Mouse (Mus musculus): ENCODE measurements around the gene Kdm6b. TPM values are rescaled to one million over a fixed set of nuclear protein-coding genes. Genes with fewer than 3 reads are reported as not detected.
A peak's percentile ranks its signal among the peaks of the same experiment; 100 is the strongest.

Kdm6b gene
- 42.3 and 43.4 TPM in 2 replicates for polyA plus RNA-seq (2016; fragmentation: Nextera tagmentation; extraction: Ambion mirVana)

DNA sequence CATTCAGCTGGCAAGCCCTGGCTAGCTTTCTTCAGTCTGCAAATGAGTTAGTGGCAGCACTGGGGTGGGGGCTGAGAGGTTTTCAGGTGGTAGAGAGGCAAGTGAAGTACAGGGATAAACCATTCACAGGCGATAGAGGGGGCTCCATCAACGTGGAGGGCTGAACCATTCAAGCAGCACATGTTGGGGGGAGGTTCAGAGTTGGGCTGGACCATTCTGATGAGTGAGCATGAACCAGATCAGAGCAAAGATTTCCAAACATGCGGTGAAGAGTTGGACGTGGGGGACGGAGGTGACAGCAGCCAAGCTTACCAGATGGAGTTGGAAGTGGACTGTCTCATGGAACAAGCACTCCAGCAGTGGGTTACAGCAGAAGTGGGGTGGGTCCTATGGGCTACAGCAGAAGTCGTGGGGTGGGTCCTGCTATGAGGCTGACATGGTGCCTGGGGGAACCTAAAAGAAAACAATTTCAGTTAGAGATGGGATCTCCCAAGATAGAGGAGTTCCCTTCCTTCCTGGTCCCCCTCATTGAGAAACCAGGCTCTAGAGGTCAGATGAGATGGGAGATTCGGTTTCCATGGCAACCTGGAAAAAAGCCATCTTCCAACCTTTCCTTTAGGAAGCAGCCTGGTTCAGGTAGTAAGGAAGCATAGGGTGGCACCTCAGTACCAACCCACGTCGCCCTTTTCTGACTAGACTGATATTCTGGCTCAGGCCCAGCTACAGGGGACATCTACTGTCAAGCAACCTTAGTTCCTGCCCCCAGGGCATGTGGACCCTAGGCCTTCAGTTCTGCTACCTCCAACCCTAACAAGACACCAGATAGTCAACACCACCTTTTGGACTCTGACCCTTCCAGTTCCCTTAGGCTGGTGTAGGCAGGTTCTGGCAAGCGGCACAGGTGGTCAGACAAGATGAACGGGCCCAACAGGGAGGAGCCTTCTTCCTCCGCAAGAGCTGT, at the start of gene Kdm6b:
Gene Kdm6b (minus strand): TSS at position 455 of the 961 bp plus-strand sequence.
- Histone ChIP-seq H3K27me3 (no peaks in the 10 kb centered on the region), H3K36me3 (peaks cover 8% of the 10 kb centered on the region)

DNA sequence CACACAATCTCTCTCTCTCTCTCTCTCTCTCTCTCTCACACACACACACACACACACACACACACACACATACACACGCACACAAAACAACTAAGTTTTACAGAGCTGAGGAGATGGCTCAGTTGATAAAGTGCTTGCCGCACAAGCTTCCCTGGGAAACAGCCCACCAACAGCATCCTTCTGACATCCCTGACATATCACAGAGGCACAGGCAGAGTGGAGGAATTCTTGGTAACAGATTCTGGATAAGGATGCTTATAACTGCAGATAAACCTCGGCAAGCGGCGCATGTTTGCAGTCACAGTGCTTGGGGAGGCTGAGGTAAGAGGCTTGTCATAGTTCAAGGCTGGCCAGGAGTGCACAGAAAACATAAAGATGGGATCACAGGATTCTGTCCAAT, 48.1 kb upstream of the Kdm6b start:
- Histone ChIP-seq H3K4me2 (replicated peaks) (no peak overlapping the region), H3K9me3 (no peaks in the 10 kb centered on the region), H3K9ac (no peak overlapping the region), H3K27ac (no peak overlapping the region), H3K36me3 (no peaks in the 10 kb centered on the region), H3K4me1 (no peaks in the 10 kb centered on the region; the same call in 1 of the 2 replicates), H3K27me3 (no peaks in the 10 kb centered on the region), H3K4me3 (no peak overlapping the region)
- ATAC-seq (ENCODE audit: insufficient number of reproducible peaks, insufficient read depth, low FRiP score, low TSS enrichment): no peak
- WGBS: 71% methylated on average over 5 of the region's 5 CpGs

More for the DNA sequence above, at the start of gene Kdm6b:
- H3K4me2 ChIP-seq (replicated peaks): peak within 1 kb of the TSS; percentile 98
- WGBS: 32% methylated on average over 12 of the region's 12 CpGs
- H3K9me3 ChIP-seq: no peaks in the 10 kb centered on the region
- H3K27ac ChIP-seq: peak within 1 kb of the TSS; percentile 99
- H3K9ac ChIP-seq: peak within 1 kb of the TSS; percentile 98
- ATAC-seq (ENCODE audit: insufficient number of reproducible peaks, insufficient read depth, low FRiP score, low TSS enrichment): no peak
- H3K4me3 ChIP-seq: peak within 1 kb of the TSS; percentile 84
- H3K4me1 ChIP-seq: peaks cover 52% of the 10 kb centered on the region

DNA sequence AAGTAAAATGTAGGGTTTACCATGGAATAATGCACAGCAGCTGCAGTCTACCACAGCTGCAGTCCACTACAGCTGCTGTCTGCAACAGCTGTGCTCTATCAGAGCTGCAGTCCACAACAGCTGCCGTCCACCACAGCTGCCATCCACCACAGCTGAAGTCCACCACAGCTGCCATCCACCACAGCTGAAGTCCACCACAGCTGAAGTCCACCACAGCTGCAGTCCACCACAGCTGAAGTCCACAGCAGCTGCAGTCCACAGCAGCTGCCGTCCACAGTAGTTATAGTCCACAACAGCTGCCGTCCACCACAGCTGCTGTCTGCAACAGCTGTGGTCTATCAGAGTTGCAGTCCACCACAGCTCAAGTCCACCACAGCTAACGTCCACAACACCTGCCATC, 46.4 kb upstream of the Kdm6b start:
- H3K9me3 ChIP-seq: no peaks in the 10 kb centered on the region
- no peak overlapping the region for H3K4me2 ChIP-seq (replicated peaks)
- 78% methylated on average over 4 of the region's 4 CpGs for WGBS
- H3K4me3 ChIP-seq: no peak overlapping the region
- H3K9ac ChIP-seq: no peak overlapping the region
- no peaks in the 10 kb centered on the region for H3K27me3 ChIP-seq
- no peaks in the 10 kb centered on the region for H3K36me3 ChIP-seq
- no peaks in the 10 kb centered on the region; the same call in 1 of the 2 replicates for H3K4me1 ChIP-seq
- no peak for ATAC-seq (ENCODE audit: insufficient number of reproducible peaks, insufficient read depth, low FRiP score, low TSS enrichment)
- H3K27ac ChIP-seq: no peak overlapping the region; the same call in 1 of the 2 replicates

DNA sequence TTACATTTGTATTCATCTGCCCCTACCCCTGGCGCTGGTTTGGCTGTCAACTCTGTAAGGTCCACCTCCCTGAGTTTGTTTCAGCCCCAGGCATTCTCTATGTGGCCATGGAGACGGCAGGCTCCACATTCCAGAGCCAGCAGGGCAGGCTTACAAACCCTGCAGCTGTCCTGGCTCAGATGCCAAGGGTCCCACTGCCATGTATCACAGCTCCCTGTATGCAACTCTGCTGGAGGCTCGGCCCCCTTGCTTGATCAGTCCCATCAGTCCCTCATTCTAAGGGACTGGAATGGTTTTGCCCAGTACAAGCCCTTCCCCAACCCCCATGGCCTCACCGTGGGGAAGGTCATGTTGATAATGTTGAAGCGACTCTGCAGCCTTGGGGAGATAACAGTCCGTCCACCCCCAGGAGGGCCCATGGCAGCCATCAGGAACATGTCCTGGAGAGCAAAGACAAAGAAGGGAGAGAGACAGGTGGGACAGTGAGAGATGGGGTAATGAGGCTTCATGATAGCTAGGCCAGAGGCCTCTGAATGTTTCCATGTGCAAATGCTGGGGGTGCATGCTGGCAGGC, 43.6 kb upstream of the Kdm6b start:
- Histone ChIP-seq H3K27ac (0 out of 2 replicates have a peak overlapping the region, but pooled peaks have one; percentile 1), H3K4me2 (replicated peaks) (no peak overlapping the region), H3K9me3 (no peaks in the 10 kb centered on the region), H3K9ac (no peak overlapping the region), H3K4me1 (peaks cover 13% of the 10 kb centered on the region), H3K27me3 (no peaks in the 10 kb centered on the region), H3K36me3 (no peaks in the 10 kb centered on the region), H3K4me3 (no peak overlapping the region)
- 25% methylated on average over 6 of the region's 6 CpGs for WGBS
- peak; percentile 61; the same call in 1 of the 2 replicates for ATAC-seq (ENCODE audit: insufficient number of reproducible peaks, insufficient read depth, low FRiP score, low TSS enrichment)

DNA sequence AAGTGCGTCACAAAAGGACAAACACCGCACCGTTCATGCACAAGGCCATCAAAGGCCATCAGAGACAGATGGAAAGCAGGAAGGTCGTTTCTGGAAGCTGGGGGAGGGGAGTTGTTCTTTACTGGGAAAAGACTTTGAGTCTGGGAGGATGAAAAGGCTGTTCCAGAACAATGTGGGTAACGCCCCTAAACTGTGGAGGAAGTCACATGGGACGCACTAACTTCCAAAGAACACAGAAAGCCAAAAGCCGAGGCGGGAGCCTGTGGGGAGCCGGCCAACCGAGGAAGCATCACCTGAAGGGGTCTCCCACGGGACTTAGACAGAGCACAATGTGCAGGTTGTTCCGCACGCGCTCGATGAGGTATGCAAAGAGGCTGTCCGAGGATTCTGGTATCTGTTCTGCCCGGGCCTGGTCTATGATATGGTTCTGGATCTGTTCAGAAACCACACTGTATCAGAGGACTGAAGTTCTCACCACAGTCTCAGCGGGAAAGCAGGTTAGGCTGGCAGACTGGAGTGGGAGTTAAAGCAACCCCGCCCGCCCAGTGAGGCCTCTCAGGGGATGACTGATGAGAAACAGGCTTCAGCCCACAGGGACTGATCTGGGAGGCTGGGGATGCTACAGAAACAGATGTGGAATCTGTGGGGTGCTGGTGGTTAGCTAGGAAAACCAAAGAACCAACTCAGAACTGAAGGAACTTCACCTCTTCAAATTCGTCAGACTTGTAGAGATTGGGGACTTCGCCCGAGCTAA, 38.8 kb upstream of the Kdm6b start:
- Histone ChIP-seq H3K9me3 (no peaks in the 10 kb centered on the region), H3K4me2 (replicated peaks) (0 out of 2 replicates have a peak overlapping the region, but pooled peaks have one; percentile 2), H3K4me3 (no peak overlapping the region), H3K4me1 (peaks cover 14% of the 10 kb centered on the region), H3K27me3 (no peaks in the 10 kb centered on the region), H3K27ac (peak overlapping the region; percentile 76), H3K36me3 (no peaks in the 10 kb centered on the region), H3K9ac (no peak overlapping the region)
- ATAC-seq (ENCODE audit: insufficient number of reproducible peaks, insufficient read depth, low FRiP score, low TSS enrichment): no peak; the same call in 1 of the 2 replicates
- 54% methylated on average over 23 of the region's 23 CpGs for WGBS

DNA sequence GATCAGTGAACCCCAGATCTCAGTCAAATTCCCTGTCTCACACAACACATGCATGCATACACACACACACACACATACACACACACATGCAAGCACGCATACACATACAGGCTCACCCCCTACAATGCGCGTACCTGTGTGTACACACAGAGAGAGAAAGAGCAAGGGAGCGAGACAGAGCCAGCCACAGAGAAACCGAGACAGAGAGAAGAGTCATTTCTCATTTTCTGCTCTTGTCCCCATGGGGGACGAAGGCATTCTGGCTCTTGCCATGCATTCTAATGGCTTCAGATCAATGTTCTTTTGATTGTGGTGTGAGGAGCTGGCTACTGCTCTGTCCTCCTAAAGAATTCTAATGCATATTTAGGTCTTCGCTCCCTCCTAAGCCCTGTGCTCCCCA, 33.8 kb upstream of the Kdm6b start:
- WGBS: 81% methylated on average over 7 of the region's 7 CpGs
- H3K36me3 ChIP-seq: no peaks in the 10 kb centered on the region
- no peak overlapping the region for H3K4me3 ChIP-seq
- H3K9ac ChIP-seq: no peak overlapping the region
- H3K4me2 ChIP-seq (replicated peaks): no peak overlapping the region
- H3K27me3 ChIP-seq: no peaks in the 10 kb centered on the region
- peaks cover 4% of the 10 kb centered on the region; the same call in 1 of the 2 replicates for H3K4me1 ChIP-seq
- no peaks in the 10 kb centered on the region for H3K9me3 ChIP-seq
- ATAC-seq (ENCODE audit: insufficient number of reproducible peaks, insufficient read depth, low FRiP score, low TSS enrichment): no peak
- no peak overlapping the region for H3K27ac ChIP-seq

DNA sequence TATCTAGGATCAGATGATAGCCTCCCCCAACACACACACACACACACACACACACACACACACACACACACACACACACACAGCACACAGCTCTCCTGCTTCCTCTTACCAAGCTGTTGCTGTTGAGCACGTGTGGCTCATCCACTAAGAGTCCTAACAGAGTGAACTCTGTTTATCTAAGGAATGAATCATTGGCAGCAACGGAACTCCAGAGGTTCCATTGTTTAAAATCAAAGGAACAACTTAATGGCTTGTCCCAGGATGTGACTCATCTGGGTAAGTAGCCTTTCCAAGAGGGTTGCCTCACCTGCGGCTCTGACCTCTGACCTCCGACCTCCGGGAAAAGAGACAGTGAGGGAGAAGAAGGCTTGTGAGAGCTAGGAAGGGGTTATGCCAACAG, 29.9 kb upstream of the Kdm6b start:
- Histone ChIP-seq H3K4me1 (no peaks in the 10 kb centered on the region), H3K27ac (no peak overlapping the region), H3K4me2 (replicated peaks) (no peak overlapping the region), H3K4me3 (no peak overlapping the region), H3K27me3 (no peaks in the 10 kb centered on the region), H3K9me3 (no peaks in the 10 kb centered on the region), H3K9ac (no peak overlapping the region), H3K36me3 (no peaks in the 10 kb centered on the region)
- ATAC-seq (ENCODE audit: insufficient number of reproducible peaks, insufficient read depth, low FRiP score, low TSS enrichment): no peak
- WGBS: 41% methylated on average over 5 of the region's 5 CpGs

DNA sequence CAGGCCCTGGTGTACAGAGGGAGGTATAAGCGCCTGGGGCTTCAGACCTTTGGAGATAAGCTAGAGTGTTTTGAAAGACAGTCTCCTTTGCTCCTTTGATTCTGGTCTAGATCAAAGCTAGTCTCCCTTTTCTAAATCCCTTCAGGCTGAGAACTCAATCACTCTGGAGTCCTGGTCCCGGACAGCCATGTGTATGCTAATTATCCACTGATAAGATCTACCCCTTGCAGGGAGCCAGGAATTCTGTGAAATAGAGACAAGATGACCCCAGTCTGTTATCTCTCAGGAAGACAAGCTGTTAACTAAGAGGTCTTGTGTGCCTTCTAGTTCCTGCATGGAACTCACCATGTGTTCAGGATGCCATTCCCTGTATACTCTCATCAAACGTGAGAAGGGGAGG, 23.8 kb upstream of the Kdm6b start:
- H3K9me3 ChIP-seq: no peaks in the 10 kb centered on the region
- WGBS: 39% methylated on average over 3 of the region's 3 CpGs
- H3K36me3 ChIP-seq: no peaks in the 10 kb centered on the region
- H3K4me3 ChIP-seq: no peak overlapping the region
- no peak overlapping the region for H3K9ac ChIP-seq
- H3K4me2 ChIP-seq (replicated peaks): no peak overlapping the region
- H3K4me1 ChIP-seq: 0 out of 2 replicates have a peak, but pooled peaks cover 4% of the 10 kb centered on the region
- no peaks in the 10 kb centered on the region for H3K27me3 ChIP-seq
- H3K27ac ChIP-seq: no peak overlapping the region
- ATAC-seq (ENCODE audit: insufficient number of reproducible peaks, insufficient read depth, low FRiP score, low TSS enrichment): no peak

DNA sequence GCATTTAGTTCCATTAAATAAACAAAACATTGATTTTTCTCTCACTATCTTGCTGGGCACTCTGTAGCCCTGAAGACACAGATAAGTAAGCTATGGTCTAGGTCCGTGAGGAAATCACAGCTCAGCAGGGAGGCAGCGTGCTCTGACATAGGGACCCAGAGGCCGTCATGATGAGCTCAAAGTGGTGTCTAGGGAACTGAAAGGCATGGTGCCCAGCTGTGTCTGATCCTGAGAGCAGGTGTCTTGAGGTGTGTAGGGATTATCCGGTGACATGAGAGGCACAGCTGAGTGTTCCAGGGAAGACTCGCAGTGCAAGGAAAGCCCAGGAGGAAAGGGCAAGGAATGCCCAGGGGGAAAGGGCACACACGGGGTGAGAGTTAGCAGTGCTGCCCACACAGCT, 19.7 kb upstream of the Kdm6b start:
- H3K27ac ChIP-seq: no peak overlapping the region
- H3K9ac ChIP-seq: no peak overlapping the region
- no peak for ATAC-seq (ENCODE audit: insufficient number of reproducible peaks, insufficient read depth, low FRiP score, low TSS enrichment)
- 59% methylated on average over 6 of the region's 6 CpGs for WGBS
- no peaks in the 10 kb centered on the region for H3K9me3 ChIP-seq
- H3K4me1 ChIP-seq: peaks cover 18% of the 10 kb centered on the region
- no peak overlapping the region for H3K4me3 ChIP-seq
- no peak overlapping the region for H3K4me2 ChIP-seq (replicated peaks)
- no peaks in the 10 kb centered on the region for H3K36me3 ChIP-seq
- H3K27me3 ChIP-seq: no peaks in the 10 kb centered on the region

DNA sequence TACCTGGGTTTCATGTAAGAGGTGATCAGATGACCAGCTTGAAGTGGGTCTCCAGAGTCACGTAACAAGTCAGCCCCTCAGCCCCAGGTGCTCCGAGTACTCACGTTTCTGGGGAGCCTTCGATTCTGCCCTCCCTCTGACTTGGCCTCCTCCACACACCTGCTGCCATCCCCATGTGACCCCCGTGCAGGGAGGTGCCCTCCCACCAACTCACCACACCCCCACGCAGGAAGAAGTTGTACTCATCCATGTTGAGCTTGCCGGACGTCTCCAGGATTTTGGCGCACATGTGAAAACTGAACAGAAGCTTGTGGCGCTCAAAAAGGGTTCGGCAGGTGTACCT, 19.1 kb upstream of the Kdm6b start:
- Histone ChIP-seq H3K9me3 (no peaks in the 10 kb centered on the region), H3K9ac (no peak overlapping the region), H3K4me2 (replicated peaks) (no peak overlapping the region), H3K27ac (no peak overlapping the region), H3K4me3 (no peak overlapping the region), H3K4me1 (peaks cover 18% of the 10 kb centered on the region), H3K27me3 (no peaks in the 10 kb centered on the region), H3K36me3 (no peaks in the 10 kb centered on the region)
- 63% methylated on average over 11 of the region's 11 CpGs for WGBS
- no peak for ATAC-seq (ENCODE audit: insufficient number of reproducible peaks, insufficient read depth, low FRiP score, low TSS enrichment)

DNA sequence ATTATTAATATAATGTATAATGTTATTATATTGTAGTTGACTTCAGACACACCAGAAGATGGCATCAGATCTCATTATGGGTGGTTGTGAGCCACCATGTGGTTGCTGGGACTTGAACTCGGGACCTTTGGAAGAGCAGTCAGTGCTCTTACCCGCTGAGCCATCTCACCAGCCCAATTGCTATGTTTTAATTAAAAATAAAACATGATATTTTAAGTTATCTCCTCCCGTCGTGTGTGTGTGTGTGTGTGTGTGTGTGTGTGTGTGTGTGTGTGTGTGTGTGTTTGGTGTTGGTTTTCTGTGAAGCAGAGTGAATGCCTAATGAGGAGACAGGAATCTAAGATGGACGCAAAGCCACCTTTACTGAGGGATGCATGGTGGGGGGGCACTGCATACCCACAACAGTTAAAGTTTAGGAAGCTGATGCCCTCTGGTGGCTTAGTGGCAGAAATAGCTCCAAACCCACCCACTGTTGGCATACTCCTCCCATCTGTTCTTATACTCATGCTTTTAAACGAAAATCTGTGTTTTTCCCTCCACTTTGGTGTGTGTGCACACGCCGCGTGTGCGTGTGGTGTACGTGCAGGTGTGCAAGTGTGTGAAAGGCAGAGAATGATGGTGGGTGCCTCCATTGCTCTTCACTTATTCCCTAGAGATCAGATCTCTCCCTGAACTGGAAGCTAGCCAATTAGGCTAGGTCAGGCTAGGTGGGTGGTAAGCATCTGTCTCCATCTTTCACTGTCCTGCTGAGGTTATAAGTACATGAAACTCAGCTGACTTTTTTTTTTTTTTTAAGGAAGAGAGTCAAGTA, 18.6 kb upstream of the Kdm6b start:
- ATAC-seq (ENCODE audit: insufficient number of reproducible peaks, insufficient read depth, low FRiP score, low TSS enrichment): peak; percentile 37
- H3K4me3 ChIP-seq: no peak overlapping the region
- H3K4me2 ChIP-seq (replicated peaks): peak overlapping the region; percentile 16; the same call in 1 of the 2 replicates
- H3K36me3 ChIP-seq: no peaks in the 10 kb centered on the region
- H3K9ac ChIP-seq: no peak overlapping the region
- no peaks in the 10 kb centered on the region for H3K9me3 ChIP-seq
- no peaks in the 10 kb centered on the region for H3K27me3 ChIP-seq
- 32% methylated on average over 11 of the region's 11 CpGs for WGBS
- peaks cover 16% of the 10 kb centered on the region for H3K4me1 ChIP-seq
- H3K27ac ChIP-seq: no peak overlapping the region

Measured in embryonic facial prominence, embryonic 12.5 days (tissue).